Mouse (Mus musculus) heart, embryonic 12.5 days (tissue): ENCODE measurements around the gene Pla2g7. TPM values are rescaled to one million over a fixed set of nuclear protein-coding genes. Genes with fewer than 3 reads are reported as not detected.

ENCODE experiments used
- ATAC-seq: fragments of 200-750 bp; cut with Nextera tagmentation; 2 replicates; pipeline ENCODE4 v1.8.0; 2017; ENCODE audit warnings: moderate TSS enrichment, moderate library complexity; ENCODE audit not compliant: insufficient number of reproducible peaks, low FRiP score
- H3K27ac ChIP-seq: fragments of 300-500 bp; sonication (generic); 2 replicates; pipeline ENCODE4 v1.5.1; 2016; ENCODE audit warnings: mild to moderate bottlenecking, moderate library complexity; ENCODE audit not compliant: poor library complexity, severe bottlenecking
- H3K27me3 ChIP-seq: fragments of 300-500 bp; sonication (generic); replicated peaks from 2 replicates; pipeline ENCODE4 v1.6.1; 2016; ENCODE audit warnings: mild to moderate bottlenecking, moderate library complexity
- H3K36me3 ChIP-seq: fragments of 300-500 bp; sonication (generic); 2 replicates; pipeline ENCODE4 v1.6.1; 2016; ENCODE audit warnings: mild to moderate bottlenecking, moderate library complexity
- H3K4me1 ChIP-seq: fragments of 300-500 bp; sonication (generic); replicated peaks from 2 replicates; pipeline ENCODE4 v1.6.1; 2016; ENCODE audit warnings: mild to moderate bottlenecking
- H3K4me2 ChIP-seq: fragments of 300-500 bp; sonication (generic); 2 replicates; pipeline ENCODE4 v1.6.1; 2016; ENCODE audit warnings: mild to moderate bottlenecking, moderate library complexity
- H3K4me3 ChIP-seq: fragments of 300-500 bp; sonication (generic); 2 replicates; pipeline ENCODE4 v1.5.1; 2016; ENCODE audit warnings: mild to moderate bottlenecking
- H3K9ac ChIP-seq: fragments of 300-500 bp; sonication (generic); 2 replicates; pipeline ENCODE4 v1.6.1; 2016; ENCODE audit warnings: mild to moderate bottlenecking, moderate library complexity
- H3K9me3 ChIP-seq: fragments of 300-500 bp; sonication (generic); replicated peaks from 2 replicates; pipeline ENCODE4 v1.6.1; 2016; ENCODE audit warnings: mild to moderate bottlenecking, moderate library complexity
- WGBS: fragments of 180-500 bp; shearing (Covaris S2); methylation state at CpG from one replicate; pipeline ENCODE4 v1.1.7; 2016; 5-methylcytosine and 5-hydroxymethylcytosine counted together
- polyA plus RNA-seq: library from polyadenylated mRNA; unstranded; fragments of >200 nt; fragmentation: Nextera tagmentation; extraction: Ambion mirVana; gene quantifications from 2 replicates; pipeline ENCODE4 v1.2.1, GENCODE M21; 2016

The Pla2g7 gene
- polyA plus RNA-seq, 1 experiment from 2014 or later = 13.1 TPM

DNA sequence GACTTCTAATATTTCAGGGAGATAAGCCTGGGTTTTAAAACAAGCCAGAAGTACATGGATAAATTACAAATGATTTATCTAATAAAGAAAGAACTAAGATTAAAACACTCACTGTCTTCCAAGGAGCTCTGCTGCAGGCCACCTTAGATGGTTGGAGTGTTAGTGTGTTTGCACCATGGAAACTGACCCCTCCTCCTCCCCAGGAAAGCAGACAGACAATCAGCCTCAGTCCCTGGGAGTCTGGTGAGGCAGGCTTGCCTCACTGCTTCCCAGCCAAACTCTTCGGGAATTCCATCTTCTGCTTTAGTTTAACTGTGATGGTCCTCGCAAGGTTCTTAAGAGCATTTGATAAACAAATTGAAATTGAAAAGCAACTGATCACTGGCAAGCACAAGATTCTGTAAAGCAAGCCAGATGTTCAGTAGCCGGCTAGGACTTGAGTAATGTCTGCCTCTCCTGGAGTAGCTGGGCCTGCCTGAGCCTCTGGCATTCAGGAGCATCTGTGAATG, 16.7 kb upstream of the Pla2g7 start:
- Histone ChIP-seq H3K9ac (no peak overlapping the region), H3K36me3 (no peaks in the 10 kb centered on the region), H3K4me2 (no peak overlapping the region), H3K4me1 (peaks cover 22% of the 10 kb centered on the region), H3K27ac (no peak overlapping the region), H3K27me3 (no peaks in the 10 kb centered on the region), H3K9me3 (no peaks in the 10 kb centered on the region), H3K4me3 (no peak overlapping the region)
- WGBS = 30% methylated on average over 3 of the region's 3 CpGs
- ATAC-seq = no peak

DNA sequence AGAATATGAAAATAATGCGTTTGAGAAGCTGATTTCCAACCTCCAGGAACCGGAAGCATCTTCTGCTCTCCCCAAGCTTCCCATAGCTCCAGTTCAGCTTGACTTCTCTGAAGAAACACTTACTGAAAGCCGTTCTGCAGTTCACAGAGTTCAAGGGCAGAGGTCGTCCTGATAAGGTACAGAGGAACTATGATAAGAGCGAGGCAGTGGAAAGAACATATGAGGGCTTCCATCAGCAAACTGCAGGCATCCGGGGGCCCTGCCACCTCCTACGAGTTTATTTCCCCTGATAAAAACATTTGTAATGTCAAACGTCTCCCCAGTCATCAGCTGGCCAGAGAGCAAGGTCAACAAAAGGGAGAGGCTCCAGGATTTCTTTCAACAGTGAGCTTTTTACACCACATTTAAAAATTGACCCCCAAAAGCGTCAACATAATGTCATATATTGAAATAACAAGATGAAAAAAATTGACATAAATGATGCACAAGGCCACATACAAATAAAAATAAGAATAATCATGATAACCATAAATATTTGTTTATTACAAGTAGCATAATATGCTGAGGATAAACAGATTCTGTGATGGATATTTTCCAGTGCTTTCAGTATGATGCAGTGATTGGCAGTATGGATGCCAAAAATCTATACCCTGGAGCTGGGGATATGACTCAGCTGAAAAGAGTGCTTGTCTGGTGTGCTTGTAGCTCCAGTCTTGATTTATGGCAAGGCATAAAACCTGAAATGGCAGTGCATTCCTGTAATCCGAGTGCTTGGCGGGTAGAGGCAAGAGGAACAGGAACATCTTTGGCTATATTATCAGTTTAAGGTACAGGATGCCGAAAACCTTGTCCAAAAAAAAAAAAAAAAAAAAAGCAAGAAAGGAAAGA, 13.1 kb upstream of the Pla2g7 start:
- peak; percentile 84 for ATAC-seq
- whole genome bisulfite sequencing = 27% methylated on average over 12 of the region's 12 CpGs
- Histone ChIP-seq H3K27ac (no peak overlapping the region), H3K4me2 (peak overlapping the region; percentile 14; the same call in 1 of the 2 replicates), H3K9me3 (no peaks in the 10 kb centered on the region), H3K4me3 (no peak overlapping the region), H3K9ac (no peak overlapping the region), H3K36me3 (no peaks in the 10 kb centered on the region), H3K4me1 (peaks cover 26% of the 10 kb centered on the region), H3K27me3 (no peaks in the 10 kb centered on the region)

DNA sequence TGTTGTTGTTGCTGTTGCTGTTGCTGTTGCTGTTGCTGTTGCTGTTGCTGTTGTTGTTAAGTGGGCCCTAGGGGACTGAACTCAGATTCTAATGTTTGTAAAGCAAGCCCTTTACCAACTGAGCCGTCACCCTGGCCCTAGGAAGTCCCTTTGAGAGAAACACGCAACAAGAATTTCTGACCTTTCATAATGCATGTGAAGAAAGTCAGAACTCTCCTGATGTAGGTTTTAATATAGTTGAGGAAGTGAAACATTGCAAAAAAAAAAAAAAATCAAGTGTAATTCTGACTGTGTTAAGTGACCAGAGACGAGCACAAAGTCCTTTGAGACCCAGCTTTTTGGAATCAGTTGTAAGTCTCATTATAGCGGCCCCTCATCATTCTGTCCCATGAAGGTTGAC, 10.8 kb upstream of the Pla2g7 start:
- Histone ChIP-seq H3K9me3 (no peaks in the 10 kb centered on the region), H3K9ac (no peak overlapping the region), H3K36me3 (no peaks in the 10 kb centered on the region), H3K4me3 (no peak overlapping the region), H3K27me3 (no peaks in the 10 kb centered on the region), H3K4me2 (no peak overlapping the region), H3K27ac (no peak overlapping the region), H3K4me1 (peaks cover 21% of the 10 kb centered on the region)
- 84% methylated on average over 4 of the region's 4 CpGs for WGBS
- ATAC-seq = no peak

DNA sequence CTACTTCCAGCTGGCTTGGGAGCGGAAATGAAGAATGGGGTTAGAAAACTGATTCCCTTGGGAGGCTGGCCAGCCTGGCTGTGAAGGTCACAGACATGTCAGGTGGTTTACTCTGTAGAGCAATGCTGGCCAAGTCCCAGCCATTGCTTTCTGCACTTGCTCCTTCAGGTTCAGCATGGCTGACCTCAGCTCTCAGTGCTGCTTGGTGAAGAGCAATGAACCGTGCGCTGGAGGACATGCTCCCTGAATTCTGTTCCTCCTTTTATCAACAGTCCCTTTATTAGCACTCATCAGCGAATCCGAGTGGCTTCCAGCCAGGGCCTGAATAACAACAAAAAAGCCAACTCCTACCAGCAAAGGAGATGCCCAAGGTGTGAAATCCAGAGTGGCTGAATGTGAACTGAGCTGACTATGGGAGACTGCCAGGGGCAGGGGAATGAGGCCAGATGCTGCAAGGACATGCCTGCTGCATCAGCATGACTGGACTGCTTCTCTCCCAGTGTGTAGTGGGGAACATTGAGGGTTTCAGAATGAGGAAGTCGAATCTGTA, 10.3 kb upstream of the Pla2g7 start:
- Histone ChIP-seq H3K4me1 (peaks cover 21% of the 10 kb centered on the region), H3K4me2 (no peak overlapping the region), H3K9ac (no peak overlapping the region), H3K36me3 (no peaks in the 10 kb centered on the region), H3K4me3 (no peak overlapping the region), H3K27ac (no peak overlapping the region), H3K9me3 (no peaks in the 10 kb centered on the region), H3K27me3 (no peaks in the 10 kb centered on the region)
- no peak for ATAC-seq
- 56% methylated on average over 6 of the region's 6 CpGs for WGBS

DNA sequence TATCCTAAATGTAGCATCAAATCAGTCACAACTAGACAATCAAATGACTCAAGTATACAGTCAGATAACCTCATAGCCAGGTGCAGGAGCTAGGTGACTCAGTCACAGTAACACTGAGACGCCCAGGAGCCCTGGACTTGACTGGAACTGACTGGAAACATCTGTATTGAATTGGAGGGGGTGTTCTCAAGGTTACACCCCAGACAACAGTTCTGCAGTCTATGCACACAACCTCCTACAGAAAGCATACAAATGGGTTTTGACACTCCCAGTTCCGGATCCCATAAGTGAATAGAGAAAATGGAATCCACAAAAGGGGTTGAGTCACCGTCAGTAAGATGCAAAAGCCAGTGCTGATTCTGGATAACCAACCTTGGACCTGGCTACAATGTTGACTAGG, 9.2 kb upstream of the Pla2g7 start:
- no peak for ATAC-seq
- no peaks in the 10 kb centered on the region for H3K27me3 ChIP-seq
- H3K4me3 ChIP-seq = no peak overlapping the region
- H3K4me2 ChIP-seq = no peak overlapping the region
- H3K36me3 ChIP-seq = no peaks in the 10 kb centered on the region
- 82% methylated on average over 3 of the region's 3 CpGs for WGBS
- no peak overlapping the region for H3K9ac ChIP-seq
- H3K27ac ChIP-seq = no peak overlapping the region
- peaks cover 20% of the 10 kb centered on the region for H3K4me1 ChIP-seq
- no peaks in the 10 kb centered on the region for H3K9me3 ChIP-seq

DNA sequence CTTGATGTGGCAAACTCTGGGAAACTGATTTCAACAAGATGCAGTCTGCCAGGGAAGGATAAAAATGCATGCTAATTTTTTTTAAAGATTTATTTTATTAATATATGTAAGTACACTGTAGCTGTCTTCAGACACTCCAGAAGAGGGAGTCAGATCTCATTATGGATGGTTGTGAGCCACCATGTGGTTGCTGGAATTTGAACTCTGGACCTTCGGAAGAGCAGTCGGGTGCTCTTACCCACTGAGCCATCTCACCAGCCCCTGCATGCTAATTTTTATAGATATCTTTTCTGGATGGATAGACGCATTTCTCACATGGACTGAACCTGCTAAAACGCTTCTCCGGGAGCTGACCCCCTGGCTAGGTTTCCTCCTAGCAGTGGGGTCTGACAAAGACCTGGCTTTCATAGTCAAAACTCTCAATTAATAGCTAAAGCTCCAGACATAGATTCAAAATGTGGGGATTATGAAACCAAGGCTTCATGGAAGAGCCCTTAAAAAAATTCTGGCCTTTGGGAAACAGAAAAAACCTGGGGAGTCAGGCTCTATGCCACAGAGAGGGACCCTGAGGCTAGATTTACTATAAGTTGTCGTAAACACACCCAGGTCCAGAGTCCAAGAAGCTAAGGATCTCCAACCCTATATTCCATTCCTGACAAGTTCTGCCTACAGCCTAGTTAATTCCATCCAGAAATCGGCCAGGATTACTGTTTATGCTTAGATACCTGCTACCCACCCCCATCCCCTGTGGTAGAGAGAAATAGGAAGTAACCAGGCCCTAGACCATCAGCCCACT, 4.5 kb upstream of the Pla2g7 start:
- no peak for ATAC-seq

DNA sequence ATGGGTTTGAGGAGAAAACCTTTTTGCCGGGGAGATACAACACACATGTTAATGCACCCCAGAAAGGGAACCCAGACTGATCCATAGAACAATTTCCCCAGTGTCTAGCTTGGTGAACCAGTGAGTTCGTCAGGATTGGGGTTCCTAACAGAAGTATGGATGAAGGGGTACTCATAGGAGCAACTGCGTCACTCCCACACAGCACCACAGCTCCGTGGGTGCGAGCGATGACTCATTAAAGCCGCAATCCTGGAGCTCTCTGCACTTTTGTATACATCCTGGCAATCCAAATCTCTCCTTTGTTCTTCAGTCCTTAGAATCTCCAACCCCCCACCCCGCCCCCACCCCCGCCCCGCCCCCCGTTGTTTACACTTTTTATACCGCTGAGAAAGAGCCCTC, 306 bp upstream of the Pla2g7 start:
- peak; percentile 47; the same call in 1 of the 2 replicates for ATAC-seq
- Histone ChIP-seq H3K27me3 (no peaks in the 10 kb centered on the region), H3K27ac (no peak overlapping the region), H3K36me3 (no peaks in the 10 kb centered on the region), H3K4me3 (peak overlapping the region; percentile 58), H3K9ac (peak overlapping the region; percentile 69; the same call in 1 of the 2 replicates), H3K4me2 (peak overlapping the region; percentile 89), H3K4me1 (peaks cover 3% of the 10 kb centered on the region; the same call in 1 of the 2 replicates), H3K9me3 (no peaks in the 10 kb centered on the region)
- 13% methylated on average over 12 of the region's 12 CpGs for WGBS

More for the DNA sequence above, 4.5 kb upstream of the Pla2g7 start:
- no peak overlapping the region for H3K27ac ChIP-seq
- peaks cover 3% of the 10 kb centered on the region; the same call in 1 of the 2 replicates for H3K4me1 ChIP-seq
- H3K36me3 ChIP-seq = no peaks in the 10 kb centered on the region
- no peaks in the 10 kb centered on the region for H3K9me3 ChIP-seq
- H3K4me3 ChIP-seq = no peak overlapping the region
- H3K27me3 ChIP-seq = no peaks in the 10 kb centered on the region
- WGBS = 82% methylated on average over 7 of the region's 7 CpGs
- no peak overlapping the region for H3K4me2 ChIP-seq
- no peak overlapping the region for H3K9ac ChIP-seq

DNA sequence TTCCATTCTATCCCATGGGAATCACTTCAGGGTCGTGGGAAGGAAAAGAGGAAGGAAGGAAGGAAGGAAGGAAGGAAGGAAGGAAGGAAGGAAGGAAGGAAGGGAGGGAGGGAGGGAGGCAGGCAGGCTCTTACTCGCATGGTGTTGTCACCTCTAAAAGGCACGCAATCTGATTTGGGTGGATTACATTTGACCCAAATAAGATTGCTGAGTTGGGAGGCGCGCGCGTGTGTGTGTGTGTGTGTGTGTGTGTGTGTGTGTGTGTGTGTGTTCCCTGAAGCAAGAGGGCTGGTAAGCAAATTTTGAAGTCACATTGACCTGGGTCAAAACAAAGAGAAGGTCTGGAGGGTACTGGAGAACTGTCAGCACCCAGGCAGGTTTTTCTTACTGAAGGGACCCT, 1.4 kb downstream of the Pla2g7 start:
- H3K9ac ChIP-seq = no peak overlapping the region
- H3K27me3 ChIP-seq = no peaks in the 10 kb centered on the region
- H3K4me3 ChIP-seq = no peak overlapping the region
- no peaks in the 10 kb centered on the region for H3K9me3 ChIP-seq
- no peak for ATAC-seq
- H3K27ac ChIP-seq = no peak overlapping the region
- 65% methylated on average over 7 of the region's 7 CpGs for WGBS
- H3K4me2 ChIP-seq = no peak overlapping the region
- H3K36me3 ChIP-seq = no peaks in the 10 kb centered on the region
- H3K4me1 ChIP-seq = peaks cover 3% of the 10 kb centered on the region; the same call in 1 of the 2 replicates

DNA sequence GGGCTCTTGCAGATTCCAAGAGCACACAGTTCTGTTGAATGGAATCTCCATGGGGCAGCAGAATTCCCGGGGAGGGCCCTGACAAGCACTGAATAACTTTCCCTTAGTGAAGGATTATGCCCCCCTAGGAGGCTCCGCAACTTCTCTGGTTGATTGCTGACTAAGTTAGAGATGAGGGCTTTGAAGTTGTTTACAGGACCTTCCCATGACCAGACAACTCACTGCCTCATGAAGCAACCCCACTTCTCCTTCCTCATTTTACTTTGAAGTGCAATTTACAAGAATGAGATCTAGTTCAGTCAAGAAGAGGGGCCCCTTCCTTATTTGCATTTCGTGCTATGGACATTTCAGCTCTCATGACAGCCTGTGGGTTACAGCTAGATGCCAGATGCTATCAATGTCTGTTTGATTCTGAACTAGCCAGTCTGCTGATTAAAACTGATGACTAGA, 5.8 kb downstream of the Pla2g7 start:
- Histone ChIP-seq H3K9me3 (no peaks in the 10 kb centered on the region), H3K27ac (no peak overlapping the region), H3K9ac (no peak overlapping the region), H3K4me1 (no peaks in the 10 kb centered on the region), H3K36me3 (no peaks in the 10 kb centered on the region), H3K27me3 (no peaks in the 10 kb centered on the region), H3K4me3 (no peak overlapping the region), H3K4me2 (no peak overlapping the region)
- WGBS = 43% methylated on average over 3 of the region's 3 CpGs
- no peak for ATAC-seq

DNA sequence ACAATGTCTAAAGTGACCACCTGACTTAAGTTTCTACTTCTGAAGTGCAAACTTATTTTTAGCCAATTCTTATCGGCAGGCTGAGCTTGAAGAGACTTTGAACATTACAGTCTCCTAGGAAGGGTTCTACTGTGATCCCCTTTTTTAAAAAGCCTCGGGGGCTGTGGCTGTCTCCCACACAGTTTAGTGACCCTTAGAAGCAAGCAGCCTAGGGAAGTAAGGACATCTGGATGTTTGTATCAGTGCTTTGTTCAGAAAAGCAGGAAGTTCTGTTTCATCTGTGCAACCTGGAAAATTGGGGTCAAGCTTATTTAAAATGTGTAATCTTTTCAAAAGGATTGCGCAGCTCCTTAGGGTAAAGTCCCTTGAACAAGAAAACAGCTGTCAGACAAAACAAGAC, 12.6 kb downstream of the Pla2g7 start:
- peaks cover 22% of the 10 kb centered on the region for H3K4me1 ChIP-seq
- 22% methylated on average over 3 of the region's 3 CpGs for WGBS
- H3K27ac ChIP-seq = peak overlapping the region; percentile 25; the same call in 1 of the 2 replicates
- H3K9me3 ChIP-seq = no peaks in the 10 kb centered on the region
- no peak overlapping the region for H3K9ac ChIP-seq
- H3K4me2 ChIP-seq = peak overlapping the region; percentile 47
- ATAC-seq = no peak
- no peak overlapping the region for H3K4me3 ChIP-seq
- no peaks in the 10 kb centered on the region for H3K36me3 ChIP-seq
- H3K27me3 ChIP-seq = no peaks in the 10 kb centered on the region

DNA sequence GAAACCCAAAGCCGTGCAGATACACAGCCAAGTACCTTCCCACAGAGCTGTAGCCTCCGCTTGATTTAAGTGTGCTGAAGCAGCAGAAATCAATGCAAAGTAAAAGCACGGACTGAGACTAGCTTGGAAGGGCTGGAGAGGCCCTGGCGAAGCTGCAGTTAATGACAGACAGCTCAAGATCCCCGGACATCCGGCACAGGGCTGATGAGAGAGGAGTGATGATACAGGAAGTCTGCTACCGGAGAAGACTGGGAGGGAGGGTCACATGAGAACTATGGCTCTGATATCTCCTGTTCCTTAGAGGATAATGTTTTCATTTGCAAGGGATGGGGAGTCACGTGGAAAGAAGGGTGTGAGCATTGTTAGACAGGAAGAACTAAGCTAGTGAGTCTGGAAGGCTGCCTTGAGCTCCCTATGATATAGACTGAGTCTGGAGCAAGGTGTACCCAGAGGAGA, 13.1 kb downstream of the Pla2g7 start:
- Histone ChIP-seq H3K9me3 (no peaks in the 10 kb centered on the region), H3K4me3 (no peak overlapping the region), H3K4me2 (peak overlapping the region; percentile 47), H3K27ac (peak overlapping the region; percentile 25), H3K4me1 (peaks cover 22% of the 10 kb centered on the region), H3K9ac (no peak overlapping the region), H3K27me3 (no peaks in the 10 kb centered on the region), H3K36me3 (no peaks in the 10 kb centered on the region)
- WGBS = 17% methylated on average over 8 of the region's 8 CpGs
- peak; percentile 81 for ATAC-seq
